Mouse (Mus musculus) urinary bladder, adult 2 months (tissue): ENCODE data around the gene Dnm3. TPM values are rescaled to one million over a fixed set of nuclear protein-coding genes. Genes with fewer than 3 reads are reported as not detected.

ENCODE experiments used
- DNase-seq: peaks from one replicate; pipeline ENCODE4 v3.0.0; 2022; ENCODE audit warnings: low spot score
- polyA plus RNA-seq: library from polyadenylated mRNA; depleted of rRNA; stranded (reverse); fragments of >200 nt; gene quantifications from 2 replicates; pipeline ENCODE4 v1.2.3, GENCODE M21; 2012; rRNA removed

Dnm3 gene
- 4.2 and 5.2 TPM in 2 replicates for polyA plus RNA-seq

DNA sequence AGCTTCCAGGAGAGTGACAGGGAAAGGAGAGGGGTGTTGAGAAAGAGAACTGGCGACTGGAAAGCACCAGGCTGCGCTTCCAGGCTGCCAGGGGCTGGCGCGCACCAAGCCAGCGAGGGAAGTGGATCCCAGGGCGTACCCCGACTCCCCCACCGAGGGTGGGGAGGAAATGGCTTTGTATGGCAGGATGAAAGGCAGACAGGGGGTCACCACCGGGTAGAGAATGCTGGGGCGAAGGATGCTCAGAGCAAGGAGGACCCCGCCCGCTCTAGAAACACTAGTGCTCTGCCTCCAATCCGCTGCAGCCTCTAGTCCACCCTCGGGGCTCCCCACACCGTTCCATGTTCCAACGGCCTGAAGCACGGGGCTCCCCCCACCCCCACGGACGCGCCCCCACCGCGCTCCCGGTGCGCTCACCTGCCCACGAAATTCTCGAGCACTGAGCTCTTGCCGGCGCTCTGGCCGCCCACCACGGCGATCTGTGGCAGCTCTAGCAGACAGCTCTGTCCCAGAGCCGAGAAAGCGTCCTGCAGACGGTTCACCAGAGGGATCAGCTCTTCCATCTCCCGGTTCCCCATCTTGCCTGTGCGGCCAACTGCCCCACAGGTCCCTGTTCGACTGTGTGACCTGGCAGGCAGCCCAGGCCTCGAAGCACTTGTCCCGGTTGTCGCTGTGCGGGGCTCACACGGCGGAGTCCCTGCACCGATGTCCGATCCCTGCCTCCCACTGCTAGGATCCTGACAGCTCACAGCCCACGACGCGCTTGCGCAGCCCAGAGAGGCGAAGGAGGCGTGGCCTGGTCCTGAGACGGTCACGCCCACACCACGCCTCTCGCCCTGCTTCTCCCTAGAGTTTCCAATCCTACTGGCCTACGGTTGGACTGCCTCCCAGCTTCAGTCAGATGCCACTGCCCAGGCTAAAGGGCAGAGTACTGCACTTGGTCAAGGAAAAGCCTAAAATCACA, at the start of gene Dnm3:
Dnm3 (minus strand) TSS at position 789 of the 964 bp plus-strand sequence.
- peak; percentile 61 for DNase-seq

- no peak for DNase-seq
These were observed 37.3 kb upstream of the Dnm3 start for GRCm38 (mm10) chr1:162515116-162515515.

GRCm38 (mm10) chr1:162510013-162510356, 32.2 kb upstream of the Dnm3 start:
- no peak for DNase-seq

DNA sequence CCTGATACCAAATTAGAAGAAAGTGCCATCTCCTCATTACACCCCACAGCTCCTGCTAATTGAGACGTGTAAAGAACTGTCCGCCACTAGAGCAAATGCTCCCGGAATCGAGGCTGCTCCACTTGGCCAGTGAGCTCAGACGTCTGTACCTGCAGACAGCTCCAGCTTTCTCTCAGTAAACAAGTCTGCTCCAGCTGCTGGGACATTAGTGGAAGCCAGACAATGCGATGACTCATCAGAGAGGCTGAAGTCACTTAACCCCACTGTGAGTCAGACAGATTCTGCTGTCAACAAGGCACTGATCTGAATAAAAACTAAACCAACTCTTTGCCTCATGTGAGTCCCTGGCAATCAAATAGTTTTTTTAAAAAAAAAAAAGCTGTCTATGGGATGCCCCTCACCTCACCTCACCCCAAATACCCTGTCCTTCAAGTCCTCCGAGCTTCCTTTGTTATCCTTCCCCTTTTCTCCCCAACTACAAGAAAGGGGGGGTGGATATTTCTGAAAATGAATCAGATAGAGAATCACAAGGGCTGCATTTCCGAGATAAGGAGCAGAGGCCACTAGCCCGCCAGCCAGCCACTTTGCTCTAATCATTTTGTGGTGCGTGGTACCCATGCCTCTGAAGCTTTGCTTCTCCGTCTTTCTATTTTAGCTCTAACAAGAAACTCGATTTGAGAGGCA, 31.6 kb upstream of the Dnm3 start:
- DNase-seq, result no peak

DNA sequence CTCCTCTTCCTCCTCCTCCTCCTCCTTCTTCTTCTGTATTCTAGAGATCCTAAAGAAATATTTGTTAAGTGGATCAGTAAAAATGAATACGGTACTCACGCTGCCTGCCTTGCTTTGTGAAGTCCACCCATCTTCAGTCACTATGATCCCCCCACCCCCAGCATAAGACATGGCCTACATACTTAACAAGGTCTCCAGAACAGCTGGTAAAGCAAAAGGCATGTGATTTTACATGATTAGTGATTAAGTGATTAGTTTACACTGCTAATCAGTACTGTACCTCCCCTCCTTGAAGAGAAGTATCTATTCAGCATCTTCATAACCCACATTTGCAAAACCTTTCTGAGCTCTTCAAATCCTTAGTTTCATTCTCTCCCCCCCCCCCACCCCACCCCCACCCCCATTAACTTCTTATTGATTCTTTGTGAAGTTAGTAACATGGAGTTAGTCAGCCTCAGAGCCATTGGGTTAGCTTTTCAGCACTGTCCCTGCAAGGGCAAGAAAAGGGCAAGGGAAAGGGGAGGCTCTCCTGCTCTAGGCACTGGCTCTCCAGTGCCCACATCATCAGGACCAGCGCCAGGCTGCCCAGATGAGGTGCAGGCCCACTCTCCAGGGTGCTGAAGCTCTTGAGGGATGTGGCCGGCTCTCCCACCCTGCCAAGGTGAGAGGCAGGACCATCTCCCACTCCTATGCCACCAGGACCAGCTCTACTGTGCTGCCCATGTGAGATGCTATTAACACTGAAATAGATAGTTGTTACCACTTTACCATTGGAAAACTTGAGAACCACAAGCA, 30.6 kb upstream of the Dnm3 start:
- DNase-seq, result no peak

GRCm38 (mm10) chr1:162506516-162506915, 28.7 kb upstream of the Dnm3 start:
- DNase-seq, result no peak

DNA sequence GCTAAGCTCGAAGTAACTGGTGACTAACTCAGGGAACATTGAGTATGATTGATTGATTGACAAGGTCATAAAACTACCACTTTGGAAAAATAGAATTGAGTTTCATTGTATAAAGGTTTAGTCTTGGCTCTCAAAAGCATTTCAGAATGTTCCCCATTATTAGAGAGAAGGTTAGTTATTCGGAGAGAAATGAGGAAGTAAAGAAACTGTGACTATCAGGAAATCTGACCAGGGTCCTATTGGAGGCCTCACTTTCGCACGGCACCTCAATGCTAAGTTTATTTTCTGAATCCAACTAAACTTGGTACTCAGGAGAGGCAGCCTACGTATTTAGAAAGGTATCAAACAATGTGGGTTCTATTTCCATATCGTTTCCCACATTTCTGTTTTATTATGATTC, 27.8 kb upstream of the Dnm3 start:
- DNase-seq, result no peak

DNA sequence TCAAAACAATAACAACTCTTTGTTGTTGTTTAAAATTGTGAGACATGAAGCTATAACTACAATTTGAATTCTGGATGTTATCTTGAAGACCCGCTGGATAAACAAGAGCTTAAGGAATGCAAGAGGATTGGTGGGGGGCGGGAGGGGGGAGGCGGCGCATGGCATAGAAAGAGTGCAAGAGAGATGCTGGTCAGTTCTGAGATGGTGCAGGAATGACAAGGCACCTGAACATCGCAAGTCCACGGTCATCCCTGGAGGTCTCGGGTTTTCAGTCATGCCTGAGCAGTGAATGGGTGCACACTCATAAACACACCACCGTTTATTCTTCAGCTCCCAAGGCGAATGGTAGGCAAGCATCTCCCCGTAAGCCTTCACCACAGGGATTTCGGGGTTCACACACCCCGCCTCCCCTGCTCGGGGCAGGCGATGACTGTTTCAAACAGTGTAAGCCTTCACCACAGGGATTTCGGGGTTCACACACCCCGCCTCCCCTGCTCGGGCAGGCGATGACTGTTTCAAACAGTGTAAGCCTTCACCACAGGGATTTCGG, 1.2 kb downstream of the Dnm3 start:
- DNase-seq, result no peak

DNA sequence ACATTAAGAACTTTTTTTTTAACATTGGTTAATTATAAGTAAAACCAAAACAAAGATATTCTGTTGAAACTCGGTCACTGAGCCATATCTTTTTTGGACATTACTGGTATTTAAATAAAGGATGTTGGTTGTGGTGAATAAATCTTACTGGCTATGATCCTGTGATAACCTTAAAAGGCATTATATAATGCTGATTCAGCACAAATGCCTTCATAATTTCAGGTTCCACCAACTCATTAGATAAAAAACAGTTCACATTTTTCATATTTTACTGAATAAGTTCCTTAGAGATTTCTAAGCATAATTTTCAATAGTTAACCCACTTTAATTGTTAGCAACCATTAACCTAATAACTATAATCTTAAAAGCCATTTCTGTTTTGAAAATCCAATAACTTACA, 4.9 kb downstream of the Dnm3 start:
- DNase-seq, result no peak

DNA sequence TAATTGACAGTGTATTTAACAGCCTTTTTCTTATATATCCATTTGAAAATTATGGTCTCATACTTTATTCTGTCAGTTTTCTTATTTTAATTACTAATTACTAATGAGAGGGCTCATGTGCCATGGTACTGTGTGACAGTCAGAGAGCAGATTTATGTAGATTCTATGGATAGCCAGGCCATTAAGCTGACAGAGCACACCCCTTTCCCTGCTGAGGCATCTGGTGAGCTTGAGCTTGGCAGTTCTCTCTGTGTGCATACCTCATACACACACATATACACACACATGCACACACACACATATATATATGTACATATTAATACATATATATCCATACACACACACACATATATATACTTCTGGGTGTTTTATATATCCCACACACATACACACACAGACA, 6.7 kb downstream of the Dnm3 start:
- no peak for DNase-seq

DNA sequence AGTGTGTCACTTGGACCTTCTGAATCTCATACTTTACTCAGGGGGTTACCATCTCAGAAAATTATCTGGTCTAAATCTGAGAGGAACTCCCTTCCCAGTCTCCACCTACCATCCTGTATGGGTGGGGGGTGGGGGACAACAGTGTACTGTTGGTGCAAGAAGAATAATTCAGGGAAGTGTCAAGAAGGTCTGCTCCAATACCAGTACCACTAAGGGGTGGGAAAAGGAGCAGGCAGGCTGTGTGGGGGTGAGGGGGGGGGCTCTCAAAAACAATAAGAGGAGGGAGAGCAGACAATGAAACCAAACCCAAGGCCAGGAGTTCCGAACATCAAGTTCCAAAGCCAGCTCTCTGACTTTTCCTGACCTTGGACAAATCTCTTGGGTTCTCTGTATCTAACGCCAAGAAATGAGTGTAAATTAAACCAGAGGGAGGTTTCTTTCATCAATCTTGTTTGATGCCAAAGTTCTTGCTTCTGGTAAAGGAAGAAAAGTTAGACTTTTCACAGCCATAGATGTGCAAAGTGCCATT, 8.0 kb downstream of the Dnm3 start:
- DNase-seq, result no peak

DNA sequence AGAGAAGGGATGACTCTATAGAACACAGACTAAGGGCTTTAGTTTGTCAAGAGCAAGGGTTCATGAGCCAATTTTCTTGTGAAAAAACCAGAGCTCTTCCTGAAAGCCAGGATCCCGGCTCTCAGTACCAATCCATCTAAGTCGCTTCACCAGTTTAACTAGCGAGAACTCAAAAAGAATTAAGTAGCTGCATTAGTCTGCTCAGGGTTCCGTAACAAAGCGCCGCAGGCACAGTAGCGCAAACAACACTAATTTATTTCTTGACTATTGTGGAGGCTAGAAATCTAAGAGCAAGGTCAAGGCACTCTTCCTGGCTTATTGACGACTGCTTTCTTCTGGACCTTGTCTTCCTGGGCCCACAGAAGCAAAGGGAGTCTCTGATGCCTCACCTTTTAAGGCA, 14.2 kb downstream of the Dnm3 start:
- DNase-seq, result no peak

GRCm38 (mm10) chr1:162458711-162459110, 19.1 kb downstream of the Dnm3 start:
- no peak for DNase-seq

DNA sequence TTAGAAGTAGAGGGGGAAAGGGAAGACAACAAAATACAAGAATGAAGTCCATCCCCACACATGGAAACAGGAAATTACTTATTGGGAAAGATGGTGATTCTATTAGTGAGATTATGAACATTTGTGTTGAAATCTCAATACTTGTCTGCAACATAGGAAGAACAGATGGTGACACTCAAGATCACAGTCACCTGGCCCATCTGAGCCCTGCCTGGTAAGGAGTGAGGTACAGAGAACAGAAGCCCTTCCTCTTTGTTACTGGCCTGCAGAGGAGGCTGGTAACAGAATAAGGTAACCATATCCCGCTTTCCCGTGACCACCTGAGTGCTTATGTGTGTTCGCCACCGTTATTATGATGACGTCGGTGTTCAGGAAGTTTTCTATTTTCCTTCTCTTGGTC, 21.0 kb downstream of the Dnm3 start:
- DNase-seq, result no peak

- DNase-seq, result no peak
These were observed 21.4 kb downstream of the Dnm3 start for GRCm38 (mm10) chr1:162456406-162456805.

- DNase-seq, result no peak
These were observed 24.3 kb downstream of the Dnm3 start for GRCm38 (mm10) chr1:162453578-162453977.

DNA sequence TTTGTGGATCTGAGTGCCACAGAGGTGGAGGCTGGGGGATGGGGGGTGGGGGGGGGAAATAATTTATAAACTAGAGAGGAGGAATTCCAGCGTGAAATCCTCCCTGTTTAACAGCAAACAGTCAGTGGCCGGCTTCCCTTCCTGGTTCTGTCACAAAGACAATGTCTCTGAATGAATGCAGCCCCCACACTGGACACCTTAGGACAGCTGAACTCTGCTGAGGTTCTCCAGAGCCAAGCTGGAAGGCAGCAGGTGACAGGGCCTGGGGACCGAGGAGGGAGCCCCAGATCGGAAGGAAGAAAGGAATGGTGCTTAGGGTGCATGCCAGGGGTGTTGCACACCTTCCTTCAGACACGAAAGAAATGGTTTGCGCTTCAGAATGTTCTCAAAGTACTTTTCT, 24.8 kb downstream of the Dnm3 start:
- no peak for DNase-seq

- no peak for DNase-seq
These were observed 28.5 kb downstream of the Dnm3 start for GRCm38 (mm10) chr1:162449161-162449909.

GRCm38 (mm10) chr1:162444805-162445204, 33.0 kb downstream of the Dnm3 start:
- DNase-seq, result no peak

GRCm38 (mm10) chr1:162439576-162439975, 38.3 kb downstream of the Dnm3 start:
- DNase-seq, result no peak

DNA sequence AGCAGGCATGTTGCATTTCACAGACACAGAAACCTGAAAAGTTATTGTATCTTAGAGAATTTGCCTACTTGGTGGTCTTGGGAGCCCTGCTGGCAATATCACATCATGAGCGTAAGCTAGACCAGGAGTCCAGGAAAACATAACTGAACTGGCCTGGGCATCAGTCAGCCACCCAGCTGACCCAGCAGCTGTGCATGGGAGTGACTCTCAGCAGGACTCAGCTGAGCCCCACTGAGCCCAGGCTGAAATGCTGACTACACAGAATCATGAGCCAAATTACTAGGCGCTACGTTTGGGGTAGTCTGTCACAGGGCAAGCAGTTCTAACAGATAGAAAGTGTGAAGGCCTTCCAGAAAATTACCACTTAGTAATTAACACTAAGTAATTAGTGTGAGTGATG, 41.2 kb downstream of the Dnm3 start:
- DNase-seq, result no peak
